Mouse (Mus musculus) testis, adult 2 months (tissue): ENCODE data around the gene Klhdc8b.

Experiments used
- CTCF ChIP-seq: fragments of 200-500 bp; IDR thresholded peaks from 2 replicates; pipeline ENCODE4 v1.5.1; 2012; ENCODE audit warnings: low read depth, mild to moderate bottlenecking, inconsistent platforms, low read length, moderate library complexity; ENCODE audit not compliant: control insufficient read depth, insufficient read depth, insufficient replicate concordance
- POLR2A ChIP-seq: fragments of 200-500 bp; IDR thresholded peaks from 2 replicates; pipeline ENCODE4 v1.6.1; 2012; ENCODE audit warnings: low read depth, mild to moderate bottlenecking, inconsistent platforms, low read length, moderate library complexity; ENCODE audit not compliant: control insufficient read depth

DNA sequence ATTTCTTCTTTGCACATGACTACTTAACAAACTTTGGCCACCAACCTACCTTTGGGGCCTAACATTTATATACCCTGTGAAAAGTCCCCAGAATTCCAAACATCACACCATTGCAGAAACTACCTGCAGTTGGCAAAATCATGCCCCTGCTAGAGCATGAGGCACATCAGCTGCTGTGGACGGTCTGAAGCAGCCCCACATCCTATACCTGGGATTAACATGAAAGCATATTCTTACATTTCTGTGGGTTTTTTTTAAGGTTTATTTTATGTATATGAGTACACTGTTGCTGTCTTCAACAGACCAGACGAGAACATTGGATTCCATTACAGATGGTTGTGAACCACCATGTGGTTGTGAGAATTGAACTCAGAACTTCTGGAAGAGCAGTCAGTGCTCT is 4.8 kb upstream of the Klhdc8b start:
- TF ChIP-seq CTCF, result no peak
- no peak for TF ChIP-seq POLR2A
